Mouse (Mus musculus) CD8-positive naive resting alpha-beta T cell, adult 2 months (primary cell): ENCODE data around the gene Arhgap44.

ENCODE experiments used
- DNase-seq, 2 experiments: peaks; one replicate each; pipeline ENCODE4 v3.0.0; 2022; ENCODE audit warnings: low read depth in 2 of 2, low spot score in 2 of 2

The Arhgap44 gene

DNA sequence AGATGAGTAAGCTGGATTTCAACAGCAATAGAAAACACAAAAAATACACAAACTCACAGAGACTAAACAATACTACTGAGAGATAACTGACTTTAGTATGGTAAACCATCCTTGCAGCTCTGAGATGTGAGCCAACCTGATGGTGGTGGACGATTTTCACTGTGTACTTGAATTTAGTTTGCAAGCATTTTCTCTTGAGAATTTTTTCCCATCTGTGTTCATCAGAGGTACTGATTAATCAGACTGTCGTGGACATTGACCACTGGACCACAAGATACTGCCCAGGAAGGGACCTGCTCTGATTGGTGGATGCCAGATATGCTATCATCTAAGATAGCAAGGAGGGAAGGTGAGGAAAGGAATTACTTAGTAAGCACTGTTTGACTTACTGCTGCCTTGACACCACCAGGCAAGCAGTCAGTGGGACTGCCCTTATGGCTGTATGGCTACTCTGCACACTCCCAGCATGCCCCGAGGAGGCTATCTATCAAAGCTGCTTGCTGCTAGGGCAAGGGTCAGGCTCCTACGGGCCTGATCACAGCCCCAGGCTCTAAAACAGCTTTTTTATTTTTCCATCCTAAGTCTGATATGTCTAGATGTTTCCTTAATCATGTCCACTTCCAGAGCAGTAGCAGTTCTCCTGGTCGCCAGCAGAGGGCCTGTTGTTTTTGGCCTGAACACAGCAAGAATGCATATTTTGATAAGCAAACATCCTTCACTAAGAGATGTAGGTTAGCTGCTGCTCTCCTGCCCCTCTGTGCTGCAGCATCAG is 74.1 kb downstream of the Arhgap44 start:
- no peak for DNase-seq

DNA sequence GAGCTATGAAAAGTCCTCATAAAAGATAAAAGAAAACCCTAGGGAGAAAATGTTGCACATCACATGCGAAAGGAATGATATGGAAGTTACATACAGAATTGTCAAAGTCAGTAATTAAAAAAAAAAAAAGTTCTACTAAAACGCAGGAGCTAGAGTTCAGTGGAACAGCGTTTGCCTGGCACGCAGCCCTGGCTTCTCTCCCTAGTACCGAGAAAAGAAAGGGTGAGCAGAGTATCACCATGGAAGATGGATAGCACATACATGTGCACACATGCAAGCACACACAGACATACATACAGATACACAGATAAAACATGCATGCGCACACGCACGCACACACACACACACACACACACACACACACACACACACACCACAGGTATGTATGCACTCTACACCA is 82.0 kb downstream of the Arhgap44 start:
- no peak for DNase-seq

DNA sequence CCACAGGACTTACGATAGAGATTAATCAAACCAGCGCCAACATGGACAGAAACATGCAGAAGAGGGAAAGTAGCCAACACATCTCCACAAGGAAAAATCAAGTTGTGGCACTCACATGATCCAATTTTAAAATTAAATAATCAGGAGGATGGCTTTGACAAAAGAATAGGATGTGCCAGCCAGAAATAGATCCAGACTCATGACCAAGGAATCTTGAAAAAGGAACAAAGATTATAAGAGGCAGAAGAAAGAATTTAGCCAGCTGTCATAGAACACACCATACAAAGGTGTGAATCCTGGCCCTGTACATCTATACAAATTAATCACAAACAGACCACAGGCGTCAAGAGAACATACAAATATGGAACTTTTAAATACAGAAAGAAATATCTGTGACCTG is 82.5 kb downstream of the Arhgap44 start:
- DNase-seq = no peak

DNA sequence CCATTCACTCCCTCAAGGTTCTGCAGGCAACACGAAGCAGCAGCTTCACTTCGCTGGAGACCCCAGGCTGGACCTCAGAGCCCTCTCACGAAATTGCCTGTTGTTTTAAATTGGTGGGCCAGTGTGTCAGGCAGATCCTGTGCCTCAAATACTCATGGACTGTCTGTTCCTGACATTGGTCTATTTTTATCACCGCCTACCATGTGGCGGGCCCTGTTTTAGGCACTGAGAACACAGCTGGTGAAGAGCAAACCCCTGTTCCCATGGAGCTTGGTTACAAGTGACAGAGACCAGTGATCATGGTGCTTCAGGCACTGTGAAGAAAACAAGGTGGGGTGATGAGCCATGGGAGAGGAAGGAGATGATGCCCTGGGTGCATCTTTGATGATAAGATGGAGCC is 93.2 kb downstream of the Arhgap44 start:
- DNase-seq = no peak

DNA sequence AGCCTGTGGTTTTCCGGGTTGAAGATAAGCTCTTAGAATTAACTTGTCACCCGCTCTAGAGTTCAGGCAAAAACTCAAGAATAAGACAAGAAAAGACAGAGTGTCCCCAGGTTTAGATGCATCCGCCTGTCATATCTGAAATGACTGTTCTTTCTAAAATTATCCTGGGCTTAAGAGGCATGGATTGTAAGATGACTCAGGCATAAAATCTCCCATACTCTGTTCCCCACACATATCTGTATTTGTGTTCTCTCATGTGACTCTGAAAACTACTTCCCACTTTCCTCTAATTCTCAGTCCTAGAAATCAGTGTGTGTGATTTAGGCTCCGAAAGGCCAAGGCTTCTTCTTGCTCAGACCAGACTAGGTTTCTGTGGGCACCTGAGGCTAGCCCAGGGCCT is 93.7 kb downstream of the Arhgap44 start:
- DNase-seq = no peak

DNA sequence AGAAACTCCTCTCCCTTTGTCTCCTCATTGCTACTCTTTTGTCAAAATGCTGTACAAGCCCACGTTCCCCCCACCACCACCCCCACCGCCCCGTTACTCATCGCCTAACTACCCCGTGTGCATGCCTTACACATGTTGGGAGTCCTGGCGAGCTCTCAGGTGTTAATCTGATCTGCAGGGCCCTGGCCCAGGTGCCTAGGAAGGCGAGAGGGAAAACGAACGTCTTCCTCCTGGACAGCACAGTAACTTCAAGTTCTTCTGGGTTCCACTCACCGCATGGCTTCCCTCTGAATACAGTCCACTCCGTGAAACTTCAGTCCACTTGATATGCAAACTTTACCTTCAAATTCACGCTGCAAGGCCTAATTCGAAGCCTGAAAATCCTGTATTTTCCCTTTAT is 97.6 kb downstream of the Arhgap44 start:
- no peak for DNase-seq

DNA sequence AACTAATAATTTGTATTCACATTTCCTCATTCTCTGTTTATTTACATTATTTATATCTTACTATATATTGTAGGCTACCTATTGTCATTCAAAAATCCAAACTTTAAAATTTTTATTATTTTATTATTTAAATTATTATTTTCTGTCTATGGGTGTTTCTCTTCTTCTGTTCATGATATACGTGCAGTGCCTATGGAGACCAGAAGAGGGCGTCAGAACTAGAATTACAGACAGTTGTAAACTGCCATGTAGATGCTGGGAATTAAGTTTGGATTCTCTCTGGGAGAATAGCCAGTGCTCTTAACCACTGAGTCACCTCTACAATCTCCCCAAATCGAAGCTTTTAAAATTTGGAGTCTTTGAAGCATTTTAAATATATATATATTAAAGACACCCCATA is 101.3 kb downstream of the Arhgap44 start:
- no peak for DNase-seq

DNA sequence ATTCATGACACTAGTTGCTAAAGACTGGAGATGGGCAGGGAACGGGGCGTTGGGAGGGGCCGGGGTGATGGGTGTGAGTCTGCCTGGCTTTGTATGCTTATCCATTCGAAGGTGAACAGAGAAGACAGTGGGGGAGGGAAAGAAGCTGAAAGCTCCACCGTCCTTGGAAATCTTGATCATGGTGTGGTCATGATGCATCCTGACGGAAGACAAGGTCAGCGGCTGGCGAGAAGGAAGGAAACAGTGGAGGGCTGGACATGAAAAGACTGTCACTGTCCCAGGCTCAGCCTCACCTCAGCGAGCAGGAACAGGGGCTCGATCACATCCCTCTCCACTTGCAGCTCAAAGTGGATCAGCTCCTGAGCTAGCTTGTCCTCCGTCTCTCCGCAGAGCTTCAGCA is 103.2 kb downstream of the Arhgap44 start:
- no peak for DNase-seq

DNA sequence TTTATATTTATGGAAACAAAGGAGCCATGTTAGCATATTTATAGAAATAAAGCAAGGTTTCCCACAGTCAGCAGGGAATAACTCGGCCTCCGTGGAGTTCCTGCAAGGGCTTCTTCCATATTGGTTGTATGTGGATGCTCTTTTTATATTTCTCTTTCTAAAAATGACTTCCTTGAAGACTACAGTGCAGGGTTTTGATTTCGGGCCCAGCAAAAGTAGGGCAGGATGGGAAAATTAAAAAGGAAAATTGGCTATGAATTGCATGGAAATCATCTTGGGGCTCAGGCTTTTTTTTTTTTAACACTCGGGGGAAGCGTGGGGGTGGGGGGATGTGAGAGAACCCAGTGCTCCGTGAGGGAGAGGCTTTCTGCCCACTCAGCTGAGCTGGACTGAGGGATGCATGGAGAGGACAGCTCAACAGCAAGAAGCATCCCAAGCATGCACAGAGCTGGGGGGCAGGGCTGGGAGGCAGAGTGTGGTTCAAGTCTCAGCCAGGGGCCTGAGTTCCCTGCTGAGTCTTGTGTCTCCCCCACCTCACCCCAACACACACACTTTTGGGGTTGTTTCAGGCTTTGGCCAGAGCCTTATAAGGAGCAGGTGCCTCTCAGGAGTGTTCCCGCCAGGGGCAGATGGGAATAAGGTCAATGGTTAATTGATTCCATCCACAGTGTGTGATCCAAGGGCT is 104.4 kb downstream of the Arhgap44 start:
- DNase-seq = no peak

DNA sequence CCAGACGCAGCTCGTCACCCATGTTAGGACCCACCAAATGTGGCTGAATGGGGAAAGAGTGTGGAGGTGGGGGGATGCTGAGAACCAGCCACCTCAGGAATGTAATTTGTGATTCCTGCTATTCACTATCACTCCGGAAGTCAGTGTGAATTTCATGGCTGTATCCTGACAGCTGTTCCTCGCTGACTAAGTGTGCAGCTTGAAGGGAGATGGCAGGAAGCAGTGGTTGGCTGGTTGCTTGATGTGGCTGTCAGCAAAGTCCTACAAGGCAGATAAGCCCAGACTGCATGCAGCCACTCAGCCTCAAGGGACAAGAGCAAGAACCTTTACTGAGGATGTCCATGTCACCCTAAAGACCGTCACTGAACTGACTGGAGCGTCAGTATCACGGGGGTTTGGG is 107.2 kb downstream of the Arhgap44 start:
- no peak for DNase-seq

DNA sequence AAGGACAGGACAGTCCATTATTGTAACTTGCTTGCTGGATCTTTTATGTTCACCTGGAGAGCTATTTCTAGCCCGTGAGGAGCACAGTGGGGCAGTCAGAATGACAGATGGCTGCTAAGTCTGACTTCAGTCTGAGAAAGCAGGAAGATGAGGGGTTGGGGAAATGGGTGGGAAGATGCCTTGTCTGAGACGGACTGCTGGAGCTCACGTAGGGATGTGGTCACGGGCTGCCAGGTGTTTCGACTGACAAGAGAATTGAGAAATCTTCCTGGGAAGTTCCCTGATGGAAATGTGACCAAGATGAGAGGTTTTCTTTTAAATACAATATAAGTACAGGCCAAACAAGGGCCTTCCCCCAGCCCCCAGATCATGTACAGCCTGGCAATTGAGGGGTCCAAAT is 108.5 kb downstream of the Arhgap44 start:
- no peak for DNase-seq

DNA sequence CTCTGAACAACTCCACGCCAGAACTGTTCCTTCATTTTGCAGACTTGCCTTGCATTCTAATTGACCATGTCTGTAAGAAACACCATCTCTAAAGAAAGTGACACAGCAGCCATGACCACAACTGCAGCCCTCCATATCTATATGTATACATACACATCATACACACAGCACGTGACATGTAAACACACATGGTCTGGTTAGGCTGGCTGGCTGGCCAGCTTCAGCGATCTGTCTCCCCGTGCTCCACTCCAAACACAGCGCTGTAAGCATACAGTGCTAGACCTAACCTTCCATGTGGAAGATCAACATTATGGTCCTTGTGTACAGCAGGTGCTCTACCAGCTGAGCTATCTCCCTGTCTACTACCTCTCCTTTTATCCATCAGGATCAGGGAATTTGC is 111.9 kb downstream of the Arhgap44 start:
- no peak for DNase-seq

DNA sequence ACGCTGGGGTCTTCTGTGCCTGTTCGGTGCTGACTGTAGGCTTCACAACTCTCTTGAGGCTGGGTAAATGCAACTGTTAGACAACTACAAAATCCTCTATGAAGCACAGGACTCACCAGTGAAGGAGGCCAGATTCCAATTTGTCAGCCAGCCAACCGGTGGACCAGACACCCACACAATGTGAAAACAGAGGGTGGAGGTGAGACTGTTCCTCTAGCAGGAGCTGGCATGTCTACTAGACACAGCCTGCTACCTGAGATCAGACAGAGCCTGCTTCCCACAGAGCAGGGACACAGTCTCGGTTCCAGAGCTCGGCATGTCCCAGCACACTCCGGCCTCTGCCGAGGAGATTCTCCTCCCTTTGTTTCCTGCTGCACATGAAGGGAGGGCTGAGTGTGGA is 113.7 kb downstream of the Arhgap44 start:
- no peak for DNase-seq

DNA sequence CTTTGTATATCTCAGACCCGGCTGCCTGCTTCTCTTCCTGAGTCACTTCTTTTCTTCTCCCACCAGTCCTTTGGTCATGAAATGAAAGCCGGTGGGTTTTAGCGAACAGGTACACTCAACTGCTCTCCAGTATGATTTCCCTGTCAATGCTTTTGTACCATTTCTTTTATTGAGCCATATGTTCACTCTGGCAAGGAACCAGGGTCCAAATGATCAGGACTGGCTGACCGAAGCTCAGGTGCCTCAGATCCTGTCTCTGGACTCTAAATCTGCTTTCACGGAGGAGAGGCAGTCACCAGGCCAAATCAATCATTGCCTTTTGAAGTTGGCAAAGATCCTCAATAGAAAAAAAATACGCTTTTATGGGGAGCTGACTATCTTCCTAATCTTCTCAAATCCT is 122.2 kb downstream of the Arhgap44 start:
- DNase-seq = no peak

DNA sequence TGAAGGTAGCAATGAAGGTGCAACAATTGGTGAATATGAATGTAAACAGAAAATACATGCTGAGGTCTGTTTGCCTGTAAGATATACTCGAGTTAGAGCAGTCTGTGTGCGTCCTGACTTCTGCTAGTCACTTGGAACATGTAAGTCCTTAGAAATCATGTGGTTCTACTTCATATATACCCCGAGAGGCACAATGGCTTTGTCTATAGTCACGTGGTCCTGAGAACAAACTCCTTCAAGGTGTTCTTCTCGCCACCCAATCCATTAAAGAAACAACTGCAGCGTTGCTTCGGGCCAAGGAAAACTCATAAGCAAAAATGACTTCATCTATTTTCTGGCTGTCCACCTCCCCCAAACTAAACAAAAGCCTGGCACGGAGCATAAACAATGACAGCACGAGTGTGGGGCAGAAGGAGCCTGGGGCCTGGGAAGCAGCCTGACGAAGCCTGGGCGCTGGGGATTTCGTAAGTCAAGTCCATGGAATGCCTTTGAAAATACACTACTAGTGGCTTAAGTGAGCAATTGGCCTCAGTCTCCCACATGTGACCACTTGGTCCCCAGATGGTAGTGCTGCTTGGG is 123.2 kb downstream of the Arhgap44 start:
- no peak for DNase-seq

DNA sequence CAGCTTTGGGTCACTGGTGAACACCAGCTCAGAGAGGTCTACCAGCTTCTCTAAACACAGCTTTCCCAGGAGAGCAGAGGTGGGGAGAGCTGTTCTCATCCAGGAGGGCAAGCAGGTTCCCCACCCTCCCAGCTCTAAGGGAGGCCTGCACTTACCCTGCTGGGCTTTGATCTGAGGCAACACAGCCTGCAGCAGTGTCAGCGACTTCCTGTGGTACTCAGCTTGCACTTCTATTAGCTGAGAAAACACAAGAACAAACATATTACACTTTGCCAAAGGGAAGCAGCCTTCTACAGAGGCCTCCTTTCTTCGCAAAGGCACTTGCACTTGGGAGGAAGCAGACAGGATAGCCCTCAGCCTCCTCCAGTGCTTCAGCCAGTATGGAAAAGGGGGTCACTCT is 123.8 kb downstream of the Arhgap44 start:
- no peak for DNase-seq

DNA sequence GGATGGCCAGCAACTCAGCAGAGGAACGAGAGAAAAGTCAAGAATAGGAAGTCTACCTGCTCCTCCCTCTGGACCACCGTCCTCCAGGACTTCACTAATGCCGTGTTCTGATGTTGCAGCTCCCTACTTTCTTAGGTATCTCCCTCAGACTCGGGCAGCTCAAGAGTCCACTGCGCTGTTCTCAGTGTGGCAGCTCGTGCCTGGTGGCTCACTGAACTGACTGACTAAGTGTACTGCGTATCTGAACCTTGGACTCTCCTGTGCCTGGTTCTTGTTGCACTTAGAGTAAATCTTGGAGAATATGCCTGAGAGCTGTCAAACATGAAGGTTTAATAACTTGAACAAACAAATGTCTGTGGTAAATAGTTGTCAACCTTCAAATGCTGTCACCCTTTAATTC is 130.5 kb downstream of the Arhgap44 start:
- no peak for DNase-seq

DNA sequence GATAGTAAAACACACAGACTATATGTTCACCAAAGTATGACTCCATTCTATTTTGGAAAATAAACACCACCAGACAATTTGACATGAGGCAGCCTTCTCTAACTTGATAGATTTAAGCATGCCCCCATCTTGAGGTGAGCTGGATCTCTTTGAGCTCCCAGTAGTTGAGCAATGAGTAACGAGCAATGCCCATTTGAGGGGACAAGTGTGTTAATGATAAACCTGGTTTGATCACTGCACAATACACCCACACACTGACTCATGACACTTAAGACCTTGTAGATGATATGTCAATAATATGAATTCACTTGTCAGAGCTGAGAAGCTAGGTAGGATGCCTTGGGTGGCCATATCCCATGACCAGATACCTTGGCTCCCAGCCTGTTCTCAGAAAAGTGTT is 132.6 kb downstream of the Arhgap44 start:
- no peak for DNase-seq

DNA sequence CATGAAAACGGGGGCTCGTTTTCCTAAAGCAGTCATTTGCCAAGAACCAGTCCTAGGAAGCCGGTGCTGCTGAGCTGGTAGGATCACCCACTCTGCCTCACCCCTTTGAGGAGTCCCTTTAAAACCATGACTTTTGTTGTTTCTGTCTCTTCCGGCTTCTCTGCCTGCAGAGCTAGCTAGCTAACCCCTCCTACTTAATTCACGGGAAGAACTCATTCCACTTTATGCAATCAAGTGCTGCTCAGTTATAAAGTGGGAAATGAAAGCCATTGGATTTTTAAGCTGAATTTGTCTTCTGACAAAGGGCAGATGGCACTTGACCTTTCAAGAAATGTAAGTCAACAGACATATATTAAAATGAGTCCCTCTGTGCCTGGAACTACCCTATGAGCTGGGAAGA is 134.7 kb downstream of the Arhgap44 start:
- no peak for DNase-seq

DNA sequence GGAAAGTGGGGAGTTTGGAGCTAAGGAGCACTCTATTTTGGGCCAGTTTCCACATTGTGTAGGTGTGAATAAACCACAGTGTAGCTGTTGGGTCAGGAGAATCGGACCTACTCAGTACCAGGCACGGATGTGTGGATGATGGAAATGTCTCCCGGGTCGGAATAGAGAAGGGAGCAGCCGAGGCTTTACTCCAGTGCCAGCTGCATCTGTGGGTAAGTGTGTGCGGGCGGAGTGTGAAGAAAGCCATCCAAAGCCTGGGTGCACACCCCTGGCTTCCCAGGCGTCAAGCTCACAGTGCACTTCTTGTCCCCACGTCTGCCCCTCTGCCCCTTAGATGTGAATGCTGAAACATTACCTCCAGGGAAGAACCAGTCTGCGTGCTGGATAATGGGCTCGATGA is 140.0 kb downstream of the Arhgap44 start:
- no peak for DNase-seq

DNA sequence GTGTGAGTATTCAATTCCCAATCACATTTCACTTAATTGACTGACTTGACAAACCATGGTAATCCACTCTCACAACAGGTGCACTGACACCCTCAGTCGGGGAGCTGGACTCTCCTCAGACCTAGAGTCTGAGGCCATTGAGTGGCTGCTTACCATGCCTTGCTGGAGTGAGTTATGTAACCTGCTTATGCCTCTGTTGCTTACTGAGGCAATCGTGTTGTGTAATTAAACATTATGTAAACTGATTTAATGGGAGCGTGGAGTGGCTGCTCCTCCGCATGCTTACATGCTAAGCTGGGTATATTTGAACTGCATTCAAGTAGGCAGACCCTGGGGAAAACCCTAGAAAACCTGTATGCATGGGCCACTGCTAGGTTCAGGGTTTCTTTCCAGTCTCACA is 142.0 kb downstream of the Arhgap44 start:
- DNase-seq = no peak

DNA sequence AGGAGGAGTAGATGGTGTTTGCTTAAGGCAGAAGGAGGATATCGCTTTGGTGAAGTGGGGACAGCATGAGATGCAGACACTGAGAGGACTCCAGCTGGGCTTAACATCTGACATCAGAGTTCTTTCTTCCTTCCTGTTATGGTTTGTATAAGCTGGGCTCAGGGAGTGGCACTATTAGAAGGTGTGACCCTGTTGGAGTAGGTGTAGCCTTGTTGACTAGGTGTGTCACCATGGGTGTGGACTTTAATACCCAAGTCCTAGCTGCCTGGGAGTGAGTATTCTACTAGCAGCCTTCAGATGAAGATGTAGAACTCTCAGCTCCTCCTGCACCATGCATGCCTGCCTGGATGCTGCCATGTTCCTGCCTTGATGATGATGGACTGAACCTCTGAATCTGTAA is 146.0 kb downstream of the Arhgap44 start:
- no peak for DNase-seq

DNA sequence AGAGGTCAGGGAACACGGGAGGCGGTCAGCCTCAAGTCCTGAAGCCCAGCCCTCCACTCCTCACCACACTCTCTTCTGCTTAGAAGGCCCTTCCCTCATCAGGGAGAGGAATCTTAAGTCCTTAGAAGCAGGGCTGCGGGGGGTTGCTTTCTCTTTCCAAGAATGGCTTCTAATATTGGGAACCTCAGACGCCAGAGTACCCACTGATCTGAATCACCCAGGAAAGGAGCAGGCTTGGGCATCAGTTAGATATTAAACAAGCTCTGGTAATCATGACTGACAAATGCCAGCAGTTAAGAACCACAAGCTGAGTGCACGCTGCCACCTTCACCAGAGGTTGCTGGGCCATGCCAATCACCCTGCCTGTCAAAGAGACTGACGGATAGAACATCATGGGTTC is 148.9 kb downstream of the Arhgap44 start:
- DNase-seq = no peak
